Mouse (Mus musculus) stomach, postnatal 0 days (tissue): ENCODE measurements around the gene Kcnc3.

Experiments
- CTCF ChIP-seq: IDR thresholded peaks from 2 replicates; pipeline ENCODE4 v1.5.1; 2016; ENCODE audit warnings: antibody characterized with exemption, low read depth, mild to moderate bottlenecking, moderate library complexity
- EP300 ChIP-seq: optimal IDR thresholded peaks from 2 replicates; pipeline ENCODE3; 2016; ENCODE audit warnings: antibody characterized with exemption

GRCm38 (mm10) chr7:44570989-44571388 lies 19.5 kb upstream of the Kcnc3 start:
- TF ChIP-seq CTCF, result no peak
- no peak for TF ChIP-seq EP300
